Mouse (Mus musculus) urinary bladder, adult 2 months (tissue): ENCODE measurements at regions not wholly inside any gene's neighbourhood (a gene's known extent, or its start where the extent isn't known, plus 50 kb on each side); places are given as distances from the start of the nearest gene placed in this dataset.
"Not testable (repeated sequence)": the region's sequence is repeated elsewhere in the genome, so short reads cannot be mapped to it uniquely, and the experiment has no call there.

Experiments
- DNase-seq: peaks from one replicate; pipeline ENCODE4 v3.0.0; 2022; ENCODE audit warnings: low spot score

- DNase-seq: no peak
These were observed 125.2 kb upstream of the Lnx1 start for GRCm38 (mm10) chr5:74827944-74828343.

- no peak for DNase-seq
These were observed 123.0 kb upstream of the Lnx1 start for GRCm38 (mm10) chr5:74825517-74826254.

GRCm38 (mm10) chr5:74823719-74824118 lies 121.0 kb upstream of the Lnx1 start:
- no peak for DNase-seq

GRCm38 (mm10) chr5:74821969-74822368 lies 119.3 kb upstream of the Lnx1 start:
- DNase-seq: no peak

- DNase-seq: no peak
These were observed 113.8 kb upstream of the Lnx1 start for GRCm38 (mm10) chr5:74816523-74816922.

- DNase-seq: no peak
These were observed 110.7 kb upstream of the Lnx1 start for GRCm38 (mm10) chr5:74813396-74813795.

GRCm38 (mm10) chr5:74811046-74811445 lies 108.3 kb upstream of the Lnx1 start:
- DNase-seq: no peak

GRCm38 (mm10) chr5:74807581-74808221 lies 105.0 kb upstream of the Lnx1 start:
- DNase-seq: no peak

- no peak for DNase-seq
These were observed 99.2 kb upstream of the Lnx1 start for GRCm38 (mm10) chr5:74801946-74802345.

GRCm38 (mm10) chr5:74800351-74800750 lies 97.6 kb upstream of the Lnx1 start:
- no peak for DNase-seq

GRCm38 (mm10) chr5:74796421-74797067 lies 93.8 kb upstream of the Lnx1 start:
- no peak for DNase-seq

GRCm38 (mm10) chr5:74794726-74795125 lies 92.0 kb upstream of the Lnx1 start:
- no peak for DNase-seq

- no peak for DNase-seq
These were observed 90.7 kb upstream of the Lnx1 start for GRCm38 (mm10) chr5:74793431-74793830.

GRCm38 (mm10) chr5:74792936-74793335 lies 90.2 kb upstream of the Lnx1 start:
- no peak for DNase-seq

GRCm38 (mm10) chr5:74792301-74792700 lies 89.6 kb upstream of the Lnx1 start:
- DNase-seq: peak; percentile 41

- not testable (repeated sequence) for DNase-seq
These were observed 87.8 kb upstream of the Lnx1 start for GRCm38 (mm10) chr5:74790501-74790900.

GRCm38 (mm10) chr5:74783906-74784305 lies 81.2 kb upstream of the Lnx1 start:
- no peak for DNase-seq

GRCm38 (mm10) chr5:74778076-74778465 lies 75.4 kb upstream of the Lnx1 start:
- no peak for DNase-seq

- no peak for DNase-seq
These were observed 74.8 kb upstream of the Lnx1 start for GRCm38 (mm10) chr5:74777381-74778075.

GRCm38 (mm10) chr5:74776081-74776480 lies 73.4 kb upstream of the Lnx1 start:
- DNase-seq: no peak

- DNase-seq: no peak
These were observed 72.9 kb upstream of the Lnx1 start for GRCm38 (mm10) chr5:74775596-74775995.
